Mouse (Mus musculus) frontal cortex, postnatal 14 days (tissue): Measurements from ENCODE around the gene Gm732.

Experiments used
- DNase-seq, 2 experiments: peaks; one replicate each; pipeline ENCODE4 v3.0.0; 2022; ENCODE audit warnings: low spot score in 2 of 2

Gm732 gene

GRCm38 (mm10) chrX:107948365-107948764 is at the start of gene Gm732:
TSS of gene Gm732 (minus strand) at chrX:107948465.
- DNase-seq: no peak
